Mouse (Mus musculus): ENCODE data around the gene Phyhipl. TPM values are rescaled to one million over a fixed set of nuclear protein-coding genes. Genes with fewer than 3 reads are reported as not detected.

Gene Phyhipl
- total and polyA plus RNA-seq, 2 experiments from 2014 or later = 35.4 to 229 TPM

GRCm38 (mm10) chr10:70598516-70599125, 57.1 kb downstream of the Phyhipl start:
- H3K4me3 ChIP-seq (ENCODE audit: low read depth, low read length) = peak overlapping the region; percentile 89
- DNase-seq = peak; percentile 72
- peak; percentile 37 for ATAC-seq
- peaks cover 17% of the 10 kb centered on the region; the same call in 1 of the 2 replicates for H3K4me1 ChIP-seq (ENCODE audit: insufficient read depth)
- peak overlapping the region; percentile 98 for H3K27ac ChIP-seq (ENCODE audit: low read depth, low read length)
- no peaks in the 10 kb centered on the region for H3K27me3 ChIP-seq (ENCODE audit: insufficient read depth, low read length)
- peak; percentile 44 for TF ChIP-seq CTCF (IDR thresholded peaks at IDR 0.05; ENCODE audit: low read depth)
- H3K9ac ChIP-seq = peak overlapping the region; percentile 97
- no peaks in the 10 kb centered on the region for H3K9me3 ChIP-seq (ENCODE audit: low read length)
- no peaks in the 10 kb centered on the region for H3K36me3 ChIP-seq (ENCODE audit: insufficient read depth)
- WGBS = 3% methylated on average over 47 of the region's 48 CpGs
- peak overlapping the region; percentile 82 for H3K4me2 ChIP-seq (ENCODE audit: low read depth)

- Histone ChIP-seq H3K9me3 (ENCODE audit: low read length) (no peaks in the 10 kb centered on the region), H3K4me1 (ENCODE audit: insufficient read depth) (peaks cover 17% of the 10 kb centered on the region; the same call in 1 of the 2 replicates), H3K27me3 (ENCODE audit: insufficient read depth, low read length) (no peaks in the 10 kb centered on the region), H3K36me3 (ENCODE audit: insufficient read depth) (no peaks in the 10 kb centered on the region), H3K9ac (peak overlapping the region; percentile 97), H3K27ac (ENCODE audit: low read depth, low read length) (peak overlapping the region; percentile 98), H3K4me3 (ENCODE audit: low read depth, low read length) (peak overlapping the region; percentile 89), H3K4me2 (ENCODE audit: low read depth) (peak overlapping the region; percentile 82)
- no peak for TF ChIP-seq CTCF (IDR thresholded peaks at IDR 0.05; ENCODE audit: low read depth)
- no peak for DNase-seq
- 6% methylated on average over 10 of the region's 10 CpGs for WGBS
- peak; percentile 0; the same call in 1 of the 2 replicates for ATAC-seq
Measured at GRCm38 (mm10) chr10:70598081-70598515, 57.7 kb downstream of the Phyhipl start.

GRCm38 (mm10) chr10:70594007-70594406, 61.8 kb downstream of the Phyhipl start:
- TF ChIP-seq CTCF (IDR thresholded peaks at IDR 0.05; ENCODE audit: low read depth) = peak; percentile 50
- Histone ChIP-seq H3K9ac (no peak overlapping the region), H3K4me2 (ENCODE audit: low read depth) (no peak overlapping the region), H3K4me1 (ENCODE audit: insufficient read depth) (peaks cover 12% of the 10 kb centered on the region; the same call in 1 of the 2 replicates), H3K36me3 (ENCODE audit: insufficient read depth) (no peaks in the 10 kb centered on the region), H3K4me3 (ENCODE audit: low read depth, low read length) (no peak overlapping the region), H3K27me3 (ENCODE audit: insufficient read depth, low read length) (no peaks in the 10 kb centered on the region), H3K27ac (ENCODE audit: low read depth, low read length) (no peak overlapping the region), H3K9me3 (ENCODE audit: low read length) (no peaks in the 10 kb centered on the region)
- ATAC-seq (no peak), DNase-seq (peak; percentile 16)
- 33% methylated on average over 1 of the region's 1 CpGs for WGBS

GRCm38 (mm10) chr10:70586876-70587405, 68.8 kb downstream of the Phyhipl start:
- no peaks in the 10 kb centered on the region for H3K36me3 ChIP-seq (ENCODE audit: insufficient read depth)
- no peak for TF ChIP-seq CTCF (IDR thresholded peaks at IDR 0.05; ENCODE audit: low read depth)
- H3K27ac ChIP-seq (ENCODE audit: low read depth, low read length) = no peak overlapping the region
- WGBS = 93% methylated on average over 3 of the region's 3 CpGs
- no peak overlapping the region for H3K9ac ChIP-seq
- no peak overlapping the region for H3K4me2 ChIP-seq (ENCODE audit: low read depth)
- no peak overlapping the region for H3K4me3 ChIP-seq (ENCODE audit: low read depth, low read length)
- DNase-seq = no peak
- no peaks in the 10 kb centered on the region for H3K4me1 ChIP-seq (ENCODE audit: insufficient read depth)
- no peaks in the 10 kb centered on the region for H3K27me3 ChIP-seq (ENCODE audit: insufficient read depth, low read length)
- H3K9me3 ChIP-seq (ENCODE audit: low read length) = no peaks in the 10 kb centered on the region
- no peak for ATAC-seq

GRCm38 (mm10) chr10:70584171-70584570, 71.6 kb downstream of the Phyhipl start:
- no peak overlapping the region for H3K4me3 ChIP-seq (ENCODE audit: low read depth, low read length)
- ATAC-seq (no peak), DNase-seq (no peak)
- no peak overlapping the region for H3K27ac ChIP-seq (ENCODE audit: low read depth, low read length)
- H3K27me3 ChIP-seq (ENCODE audit: insufficient read depth, low read length) = no peaks in the 10 kb centered on the region
- H3K4me1 ChIP-seq (ENCODE audit: insufficient read depth) = peaks cover 4% of the 10 kb centered on the region; the same call in 1 of the 2 replicates
- H3K36me3 ChIP-seq (ENCODE audit: insufficient read depth) = no peaks in the 10 kb centered on the region
- no peak for TF ChIP-seq CTCF (IDR thresholded peaks at IDR 0.05; ENCODE audit: low read depth)
- 89% methylated on average over 1 of the region's 1 CpGs for WGBS
- no peak overlapping the region for H3K4me2 ChIP-seq (ENCODE audit: low read depth)
- no peak overlapping the region for H3K9ac ChIP-seq
- H3K9me3 ChIP-seq (ENCODE audit: low read length) = no peaks in the 10 kb centered on the region

GRCm38 (mm10) chr10:70581556-70582211, 74.1 kb downstream of the Phyhipl start:
- ATAC-seq = no peak
- no peaks in the 10 kb centered on the region for H3K27me3 ChIP-seq (ENCODE audit: insufficient read depth, low read length)
- no peak for TF ChIP-seq CTCF (IDR thresholded peaks at IDR 0.05; ENCODE audit: low read depth)
- no peak overlapping the region for H3K9ac ChIP-seq
- no peak for DNase-seq
- no peak overlapping the region for H3K4me3 ChIP-seq (ENCODE audit: low read depth, low read length)
- no peaks in the 10 kb centered on the region for H3K9me3 ChIP-seq (ENCODE audit: low read length)
- no peak overlapping the region for H3K27ac ChIP-seq (ENCODE audit: low read depth, low read length)
- 52% methylated on average over 7 of the region's 7 CpGs for WGBS
- no peak overlapping the region for H3K4me2 ChIP-seq (ENCODE audit: low read depth)
- H3K4me1 ChIP-seq (ENCODE audit: insufficient read depth) = peaks cover 4% of the 10 kb centered on the region; the same call in 1 of the 2 replicates
- no peaks in the 10 kb centered on the region for H3K36me3 ChIP-seq (ENCODE audit: insufficient read depth)

GRCm38 (mm10) chr10:70563636-70564035, 92.1 kb downstream of the Phyhipl start:
- H3K27me3 ChIP-seq (ENCODE audit: insufficient read depth, low read length) = no peaks in the 10 kb centered on the region
- no peak overlapping the region for H3K4me2 ChIP-seq (ENCODE audit: low read depth)
- H3K27ac ChIP-seq (ENCODE audit: low read depth, low read length) = no peak overlapping the region
- peaks cover 32% of the 10 kb centered on the region for H3K36me3 ChIP-seq (ENCODE audit: insufficient read depth)
- H3K9ac ChIP-seq = no peak overlapping the region
- no peak overlapping the region for H3K4me3 ChIP-seq (ENCODE audit: low read depth, low read length)
- DNase-seq (peak; percentile 91), ATAC-seq (peak; percentile 48)
- no peaks in the 10 kb centered on the region for H3K9me3 ChIP-seq (ENCODE audit: low read length)
- H3K4me1 ChIP-seq (ENCODE audit: insufficient read depth) = no peaks in the 10 kb centered on the region
- 15% methylated on average over 3 of the region's 3 CpGs for WGBS
- peak; percentile 88 for TF ChIP-seq CTCF (IDR thresholded peaks at IDR 0.05; ENCODE audit: low read depth)
